Mouse (Mus musculus): ENCODE results near the gene Rnaset2a. TPM values are rescaled to one million over a fixed set of nuclear protein-coding genes. Genes with fewer than 3 reads are reported as not detected.

The Rnaset2a gene
- polyA plus RNA-seq, 1 experiment, result 151 TPM

Other genes with a start within 250 kb of the Rnaset2a start
- 1.0 TPM for gene Tagap, start 222.1 kb downstream of the Rnaset2a start, polyA plus RNA-seq (2012; fragmentation: generic; extraction: Trizol)
- gene Rsph3a, start 202.5 kb downstream of the Rnaset2a start, polyA plus RNA-seq (2012; fragmentation: generic; extraction: Trizol), result 53.7 TPM
- not detected for gene Gm49673, start 309 bp downstream of the Rnaset2a start, polyA plus RNA-seq (2012; fragmentation: generic; extraction: Trizol)
- 5.3 TPM for gene Fgfr1op, start 17.4 kb upstream of the Rnaset2a start, polyA plus RNA-seq (2012; fragmentation: generic; extraction: Trizol)
- gene Ccr6, start 87.9 kb upstream of the Rnaset2a start, polyA plus RNA-seq (2012; fragmentation: generic; extraction: Trizol), result not detected
- gene Mpc1, start 134.8 kb upstream of the Rnaset2a start, polyA plus RNA-seq (2012; fragmentation: generic; extraction: Trizol), result 66.6 TPM
- gene Sft2d1, start 163.0 kb upstream of the Rnaset2a start, polyA plus RNA-seq (2012; fragmentation: generic; extraction: Trizol), result 56.2 TPM
- gene Prr18, start 189.4 kb upstream of the Rnaset2a start, polyA plus RNA-seq (2012; fragmentation: generic; extraction: Trizol), result 0.19 TPM
- 0.07 TPM for gene T2, start 207.9 kb upstream of the Rnaset2a start, polyA plus RNA-seq (2012; fragmentation: generic; extraction: Trizol)

All from myocyte (in vitro differentiated cells).